Mouse (Mus musculus) kidney, adult 9 months (tissue): Measurements from ENCODE around the gene Arl11.
A peak's percentile ranks its signal among the peaks of the same experiment; 100 is the strongest.
"Not testable (repeated sequence)": the region's sequence is repeated elsewhere in the genome, so short reads cannot be mapped to it uniquely, and the experiment has no call there.

ENCODE experiments used
- DNase-seq: peaks from one replicate; pipeline ENCODE4 v3.0.0; 2022

The Arl11 gene

GRCm38 (mm10) chr14:61309593-61309992, at the start of gene Arl11:
Gene Arl11, plus strand, starts transcription at chr14:61309753.
- no peak for DNase-seq

- no peak for DNase-seq
Observed at GRCm38 (mm10) chr14:61267908-61268475, 41.6 kb upstream of the Arl11 start.

- DNase-seq = no peak
Observed at GRCm38 (mm10) chr14:61274414-61275198, 34.9 kb upstream of the Arl11 start.

GRCm38 (mm10) chr14:61277285-61277684, 32.3 kb upstream of the Arl11 start:
- DNase-seq = peak; percentile 40

- DNase-seq = no peak
Observed at GRCm38 (mm10) chr14:61278676-61279300, 30.8 kb upstream of the Arl11 start.

GRCm38 (mm10) chr14:61288606-61289286, 20.8 kb upstream of the Arl11 start:
- no peak for DNase-seq

- peak; percentile 20 for DNase-seq
Observed at GRCm38 (mm10) chr14:61290664-61291063, 18.9 kb upstream of the Arl11 start.

GRCm38 (mm10) chr14:61293884-61294737, 15.4 kb upstream of the Arl11 start:
- peak; percentile 69 for DNase-seq

GRCm38 (mm10) chr14:61294738-61295079, 14.8 kb upstream of the Arl11 start:
- peak; percentile 55 for DNase-seq

GRCm38 (mm10) chr14:61299810-61300209, 9.7 kb upstream of the Arl11 start:
- no peak for DNase-seq

GRCm38 (mm10) chr14:61301323-61301722, 8.2 kb upstream of the Arl11 start:
- DNase-seq = no peak

- DNase-seq = no peak
Observed at GRCm38 (mm10) chr14:61302428-61302827, 7.1 kb upstream of the Arl11 start.

GRCm38 (mm10) chr14:61303969-61304609, 5.5 kb upstream of the Arl11 start:
- no peak for DNase-seq

- DNase-seq = no peak
Observed at GRCm38 (mm10) chr14:61310036-61310772, 651 bp downstream of the Arl11 start.

- no peak for DNase-seq
Observed at GRCm38 (mm10) chr14:61310963-61311362, 1.4 kb downstream of the Arl11 start.

- peak; percentile 71 for DNase-seq
Observed at GRCm38 (mm10) chr14:61316861-61317260, 7.3 kb downstream of the Arl11 start.

- DNase-seq = no peak
Observed at GRCm38 (mm10) chr14:61320765-61321164, 11.2 kb downstream of the Arl11 start.

- no peak for DNase-seq
Observed at GRCm38 (mm10) chr14:61321200-61321599, 11.6 kb downstream of the Arl11 start.

- no peak for DNase-seq
Observed at GRCm38 (mm10) chr14:61322740-61323139, 13.2 kb downstream of the Arl11 start.

- DNase-seq = not testable (repeated sequence)
Observed at GRCm38 (mm10) chr14:61327007-61327406, 17.5 kb downstream of the Arl11 start.
